Mouse (Mus musculus) ovary, postnatal 10 days (tissue): Measurements from ENCODE around the gene Ppp1r13b.
"Not testable (repeated sequence)": the region's sequence is repeated elsewhere in the genome, so short reads cannot be mapped to it uniquely, and the experiment has no call there.

ENCODE experiments used
- DNase-seq: peaks from one replicate; pipeline ENCODE4 v3.0.0; 2022; ENCODE audit warnings: low spot score

Gene Ppp1r13b

GRCm38 (mm10) chr12:111907970-111908681 is at the start of gene Ppp1r13b:
TSS of gene Ppp1r13b (minus strand) at chr12:111908110.
- DNase-seq = peak; percentile 62

- no peak for DNase-seq
Observed at GRCm38 (mm10) chr12:111956173-111956572, 48.3 kb upstream of the Ppp1r13b start.

- no peak for DNase-seq
Observed at GRCm38 (mm10) chr12:111951701-111952100, 43.8 kb upstream of the Ppp1r13b start.

GRCm38 (mm10) chr12:111950486-111950885 is 42.6 kb upstream of the Ppp1r13b start:
- DNase-seq = no peak

GRCm38 (mm10) chr12:111946716-111947115 is 38.8 kb upstream of the Ppp1r13b start:
- DNase-seq = no peak

GRCm38 (mm10) chr12:111945765-111946655 is 38.1 kb upstream of the Ppp1r13b start:
- DNase-seq = not testable (repeated sequence)

- no peak for DNase-seq
Observed at GRCm38 (mm10) chr12:111945115-111945514, 37.2 kb upstream of the Ppp1r13b start.

- DNase-seq = not testable (repeated sequence)
Observed at GRCm38 (mm10) chr12:111944065-111944987, 36.4 kb upstream of the Ppp1r13b start.

GRCm38 (mm10) chr12:111943421-111944064 is 35.6 kb upstream of the Ppp1r13b start:
- DNase-seq = no peak

- DNase-seq = no peak
Observed at GRCm38 (mm10) chr12:111938623-111939177, 30.8 kb upstream of the Ppp1r13b start.

- peak; percentile 66 for DNase-seq
Observed at GRCm38 (mm10) chr12:111936706-111937550, 29.0 kb upstream of the Ppp1r13b start.

GRCm38 (mm10) chr12:111933971-111934370 is 26.1 kb upstream of the Ppp1r13b start:
- no peak for DNase-seq

- DNase-seq = no peak
Observed at GRCm38 (mm10) chr12:111933032-111933704, 25.3 kb upstream of the Ppp1r13b start.

GRCm38 (mm10) chr12:111932513-111932912 is 24.6 kb upstream of the Ppp1r13b start:
- DNase-seq = no peak

- DNase-seq = no peak
Observed at GRCm38 (mm10) chr12:111931411-111932025, 23.6 kb upstream of the Ppp1r13b start.

GRCm38 (mm10) chr12:111928411-111928966 is 20.6 kb upstream of the Ppp1r13b start:
- no peak for DNase-seq

GRCm38 (mm10) chr12:111927338-111927737 is 19.4 kb upstream of the Ppp1r13b start:
- no peak for DNase-seq

- DNase-seq = no peak
Observed at GRCm38 (mm10) chr12:111923117-111923516, 15.2 kb upstream of the Ppp1r13b start.

GRCm38 (mm10) chr12:111920046-111920445 is 12.1 kb upstream of the Ppp1r13b start:
- DNase-seq = no peak
